Mouse (Mus musculus): ENCODE measurements around the gene Nampt.

DNA sequence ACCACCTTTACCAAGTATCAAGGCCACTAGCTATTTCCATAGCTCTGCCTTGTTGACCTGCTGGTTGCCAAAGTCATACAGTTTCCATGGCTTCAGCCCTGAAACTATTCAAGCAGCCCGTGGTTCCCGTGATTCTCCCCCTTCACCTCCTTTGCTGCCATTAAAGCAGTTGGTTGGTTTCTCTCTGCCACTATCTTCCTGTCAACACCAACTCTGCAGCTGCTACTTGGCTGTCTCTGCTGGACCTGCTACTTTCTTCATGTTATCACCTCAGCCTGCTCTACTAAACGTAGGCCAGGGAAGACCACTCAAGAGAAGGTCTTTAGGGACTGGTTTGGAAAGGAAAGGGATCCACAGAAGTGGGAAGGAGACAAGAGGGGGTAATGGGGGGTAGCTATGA is 30.3 kb upstream of the Nampt start:
- no peak for TF ChIP-seq POLR2A (IDR thresholded peaks at IDR 0.05; ENCODE audit: control insufficient read depth, low read depth, low read length)
- TF ChIP-seq CTCF (IDR thresholded peaks at IDR 0.05; ENCODE audit: control insufficient read depth, insufficient read depth, insufficient replicate concordance, low read depth, low read length) = no peak
